Mouse (Mus musculus) heart, postnatal 14 days (tissue): ENCODE measurements around the gene Sema3d. TPM values are rescaled to one million over a fixed set of nuclear protein-coding genes. Genes with fewer than 3 reads are reported as not detected.

Experiments
- DNase-seq, 2 experiments: peaks; one replicate each; pipeline ENCODE4 v3.0.0; 2021 to 2022
- intact Hi-C: fragments of 180-260 bp; cut with DNase I; formaldehyde crosslinking; loops from one replicate; pipeline ENCODE4 v1.15.1; 2025
- total RNA-seq, 2 experiments: library from RNA; stranded (reverse); gene quantifications; 2 replicates each; pipeline ENCODE4 v1.2.3; 2021

Gene Sema3d
- total RNA-seq, 2 experiments from 2014 or later: 6.9 to 7.9 TPM

DNA sequence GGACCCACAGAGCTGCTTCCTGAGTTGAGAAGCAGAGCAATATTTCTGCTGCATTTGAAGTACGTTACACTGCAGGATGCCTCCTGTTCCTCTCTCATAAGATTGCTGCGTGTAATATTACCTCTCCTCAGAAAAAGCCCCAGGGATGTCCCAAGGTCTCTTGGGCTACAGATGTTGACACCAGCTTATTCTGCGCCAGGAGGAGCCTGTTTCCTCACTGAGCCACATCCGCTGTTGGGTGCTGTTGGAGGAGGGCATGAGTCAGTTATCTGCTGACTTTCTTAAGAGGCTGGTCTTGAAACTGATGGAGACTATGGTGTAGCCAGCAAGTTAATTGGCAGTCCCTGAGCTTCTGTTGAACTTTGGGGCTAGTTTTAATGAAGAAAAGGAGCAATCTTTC, 196.6 kb downstream of the Sema3d start:
- intact Hi-C loops: no loop called here
- DNase-seq: no peak

DNA sequence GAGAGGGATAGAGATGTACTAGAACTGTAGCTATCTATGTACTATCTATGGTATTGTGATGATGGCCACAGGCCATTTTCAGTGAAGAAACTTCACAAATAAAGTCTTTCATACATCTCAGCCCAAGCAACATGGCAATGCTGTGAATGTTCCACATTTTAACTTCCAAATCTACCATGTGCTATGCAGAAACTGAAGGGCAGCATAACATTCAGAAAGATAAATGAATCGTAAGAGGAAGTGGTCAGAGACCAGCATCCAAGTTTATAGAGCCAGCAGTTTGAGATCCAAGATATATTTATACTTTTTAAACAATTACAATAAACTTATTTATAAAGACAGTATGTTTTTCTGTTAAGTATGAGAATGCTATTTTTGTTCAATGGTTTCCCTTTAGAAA, 199.4 kb downstream of the Sema3d start:
- no peak for DNase-seq
- intact Hi-C loops: no loop called here

DNA sequence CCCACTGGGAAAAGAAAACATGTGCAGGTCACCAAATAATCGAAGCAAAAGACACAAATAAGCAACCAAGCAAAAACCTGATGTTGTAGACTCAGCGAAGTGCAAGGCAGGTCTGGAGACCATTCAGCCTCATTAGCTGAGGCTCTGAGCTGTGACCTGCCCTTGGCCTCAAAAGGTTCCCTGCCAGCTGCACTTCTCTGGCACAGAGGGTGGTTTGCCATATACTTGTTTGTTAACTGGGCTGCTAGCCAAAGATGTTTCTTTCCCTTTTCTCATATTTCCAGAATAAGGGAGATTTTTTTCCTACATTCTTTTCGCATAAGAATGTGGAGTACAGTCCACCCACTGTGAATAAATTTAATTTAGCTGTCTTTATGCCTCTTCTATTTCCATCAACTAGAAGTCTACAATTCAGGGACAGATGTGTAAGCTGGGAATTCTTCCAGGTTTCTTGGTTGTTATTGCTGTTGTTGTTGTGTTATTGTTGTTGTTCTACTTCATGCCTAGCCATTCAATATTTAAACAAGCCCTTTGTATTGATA, 200.2 kb downstream of the Sema3d start:
- DNase-seq: no peak

DNA sequence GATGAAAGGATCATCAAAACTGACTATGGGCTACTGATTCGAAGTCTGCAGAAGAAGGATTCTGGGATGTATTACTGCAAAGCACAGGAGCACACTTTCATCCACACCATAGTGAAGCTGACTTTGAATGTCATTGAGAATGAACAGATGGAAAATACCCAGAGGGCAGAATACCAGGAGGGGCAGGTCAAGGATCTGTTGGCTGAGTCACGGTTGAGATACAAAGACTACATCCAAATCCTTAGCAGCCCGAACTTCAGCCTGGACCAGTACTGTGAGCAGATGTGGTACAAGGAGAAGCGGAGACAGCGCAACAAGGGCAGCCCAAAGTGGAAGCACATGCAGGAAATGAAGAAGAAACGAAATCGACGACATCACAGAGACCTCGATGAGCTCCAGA, 201.7 kb downstream of the Sema3d start:
- intact Hi-C loops: no loop called here
- DNase-seq: no peak

More for the DNA sequence above, 200.2 kb downstream of the Sema3d start:
- intact Hi-C loops: no loop called here

DNA sequence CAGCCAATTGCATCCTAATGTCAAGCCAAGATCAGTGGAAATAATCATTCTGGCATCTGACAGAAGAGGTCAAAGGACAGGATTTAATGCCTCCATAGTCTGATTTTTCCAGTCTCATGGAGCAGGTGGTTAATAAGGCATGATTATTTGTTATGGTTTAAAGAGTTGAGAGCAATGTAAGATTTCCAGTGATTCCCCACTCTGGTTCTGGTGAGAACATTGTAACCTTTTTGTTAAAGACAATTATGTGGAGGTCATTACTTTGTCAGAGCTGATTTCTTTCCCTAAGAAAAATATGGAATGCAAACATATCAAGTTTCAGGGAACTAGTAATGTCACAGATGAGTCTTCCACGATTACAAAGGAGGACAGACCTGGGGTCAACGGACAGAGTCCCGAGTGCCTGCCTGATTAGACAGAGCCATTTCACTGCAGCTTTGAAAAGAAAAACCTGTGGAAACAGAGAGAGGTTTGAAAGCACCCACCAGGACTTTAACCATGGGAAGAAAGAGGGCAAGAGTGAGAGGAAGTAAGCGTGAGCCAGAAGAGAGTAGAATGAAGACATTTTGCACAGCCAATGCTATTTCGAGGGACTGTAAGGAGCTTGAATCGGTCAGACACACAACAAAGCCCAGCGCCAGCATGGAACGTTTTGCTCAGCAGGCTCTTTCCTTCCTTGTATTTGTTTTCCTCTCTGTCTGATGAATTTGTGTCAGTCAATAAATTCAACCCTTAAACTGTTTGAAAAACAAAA, 251.2 kb downstream of the Sema3d start:
- no peak for DNase-seq
- intact Hi-C loops: no loop called here

DNA sequence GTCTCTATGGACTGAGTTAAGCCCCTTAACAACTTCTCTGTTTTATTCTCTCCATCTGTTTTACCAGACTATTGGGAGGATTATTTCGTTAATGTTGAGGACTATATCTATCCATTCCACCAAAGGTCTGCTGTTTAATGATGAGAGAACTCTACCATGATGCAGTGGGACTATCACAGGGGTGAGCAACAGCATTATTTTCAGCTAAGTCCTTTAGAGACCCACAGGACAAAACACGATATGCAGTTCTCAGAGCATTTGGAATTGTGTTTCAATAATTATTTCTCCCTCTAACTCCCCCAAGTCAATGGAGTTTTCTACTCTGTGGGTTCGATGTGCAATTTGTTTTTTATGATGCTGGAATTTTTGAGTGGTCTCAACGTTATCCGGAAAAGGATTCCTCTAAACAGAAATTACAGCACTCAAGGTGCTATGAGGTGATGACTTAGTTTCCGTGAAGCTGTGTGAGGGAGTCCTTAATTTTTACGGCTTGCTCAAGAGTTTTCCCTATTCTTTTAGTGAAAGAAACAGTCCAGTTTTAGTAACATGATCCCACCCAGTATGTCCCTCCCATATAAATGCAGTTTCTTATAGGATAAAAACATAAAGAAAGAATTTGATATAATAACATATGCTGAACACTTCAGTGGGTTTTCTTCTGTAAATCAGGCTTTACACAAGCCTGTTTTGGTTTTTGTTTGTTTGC, 254.7 kb downstream of the Sema3d start:
- intact Hi-C loops: no loop called here
- DNase-seq: no peak
